Mouse (Mus musculus): ENCODE results near the gene Dusp28. TPM values are rescaled to one million over a fixed set of nuclear protein-coding genes. Genes with fewer than 3 reads are reported as not detected.

Gene Dusp28
- polyA plus RNA-seq, 1 experiment = 12.7 TPM

DNA sequence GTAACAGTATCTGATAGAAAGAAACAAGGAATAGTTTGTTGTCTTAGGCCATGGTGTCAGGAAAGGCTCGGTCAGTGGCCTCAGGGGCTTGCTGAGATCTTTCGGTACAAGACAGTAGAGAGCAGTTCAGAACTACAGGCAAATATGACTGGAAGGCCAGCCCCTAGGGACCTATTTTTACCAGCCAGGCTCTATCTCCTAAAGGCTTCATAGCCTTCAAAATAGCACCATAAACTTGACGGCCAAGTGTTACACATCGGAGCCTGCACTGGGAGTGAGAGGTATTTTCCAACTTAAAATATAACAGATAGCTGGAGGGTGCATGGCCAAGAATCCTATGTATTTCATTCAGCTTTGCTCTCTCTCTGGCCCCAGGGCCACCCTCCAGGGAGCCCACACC is 14.7 kb downstream of the Dusp28 start:
- 96% methylated on average over 4 of the region's 4 CpGs for WGBS
- H3K27ac ChIP-seq (ENCODE audit: insufficient read depth, low read length) = no peak overlapping the region
- H3K4me3 ChIP-seq (ENCODE audit: extremely low read depth, insufficient read depth, insufficient read length) = no peak overlapping the region
- no peaks in the 10 kb centered on the region for H3K4me1 ChIP-seq (ENCODE audit: control insufficient read depth, insufficient read depth, insufficient read length)
- H3K36me3 ChIP-seq (ENCODE audit: control insufficient read depth, insufficient read depth, low read length) = peaks cover 36% of the 10 kb centered on the region
- no peak for DNase-seq (ENCODE audit: low read depth in 1 of 2, low spot score in 2 of 2)
- TF ChIP-seq CTCF (IDR thresholded peaks at IDR 0.05; ENCODE audit: extremely low read depth, insufficient read depth, insufficient read length, insufficient replicate concordance) = no peak
- TF ChIP-seq POLR2A (IDR thresholded peaks at IDR 0.05; ENCODE audit: low read depth, low read length) = no peak
- no peaks in the 10 kb centered on the region for H3K27me3 ChIP-seq (ENCODE audit: control insufficient read depth, insufficient read depth, low read length)

GRCm38 (mm10) chr1:92930171-92930706 is 23.5 kb downstream of the Dusp28 start:
- DNase-seq (ENCODE audit: low read depth in 1 of 2, low spot score in 2 of 2) = no peak
- Histone ChIP-seq H3K27me3 (ENCODE audit: control insufficient read depth, insufficient read depth, low read length) (no peaks in the 10 kb centered on the region), H3K4me1 (ENCODE audit: control insufficient read depth, insufficient read depth, insufficient read length) (no peaks in the 10 kb centered on the region; the same call in 1 of the 2 replicates), H3K4me3 (ENCODE audit: extremely low read depth, insufficient read depth, insufficient read length) (no peak overlapping the region), H3K27ac (ENCODE audit: insufficient read depth, low read length) (no peak overlapping the region), H3K36me3 (ENCODE audit: control insufficient read depth, insufficient read depth, low read length) (no peaks in the 10 kb centered on the region)
- WGBS = 26% methylated on average over 1 of the region's 1 CpGs
- TF ChIP-seq POLR2A (IDR thresholded peaks at IDR 0.05; ENCODE audit: low read depth, low read length) (no peak), CTCF (IDR thresholded peaks at IDR 0.05; ENCODE audit: extremely low read depth, insufficient read depth, insufficient read length, insufficient replicate concordance) (no peak)

DNA sequence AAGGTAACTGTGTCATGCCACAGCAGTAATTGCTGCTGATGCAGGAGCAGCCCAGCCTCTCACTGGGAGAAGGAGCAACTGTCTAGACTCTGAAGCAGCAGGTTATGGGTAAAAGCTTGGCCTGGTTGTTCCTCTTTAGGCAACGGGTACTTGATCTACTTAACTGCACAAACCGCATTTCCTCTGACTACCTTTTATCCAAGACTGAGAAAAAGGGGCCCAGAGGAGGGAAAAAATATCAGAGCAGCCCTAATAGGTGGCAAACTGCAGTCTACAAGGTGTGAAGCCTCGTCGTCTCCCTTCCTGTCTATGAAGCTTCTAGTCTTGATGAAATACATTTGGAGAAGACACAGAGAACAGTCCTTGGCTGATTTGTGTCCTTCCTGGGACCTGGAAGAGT is 26.8 kb downstream of the Dusp28 start:
- Histone ChIP-seq H3K27ac (ENCODE audit: insufficient read depth, low read length) (peak overlapping the region; percentile 84), H3K4me1 (ENCODE audit: control insufficient read depth, insufficient read depth, insufficient read length) (no peaks in the 10 kb centered on the region; the same call in 1 of the 2 replicates), H3K27me3 (ENCODE audit: control insufficient read depth, insufficient read depth, low read length) (no peaks in the 10 kb centered on the region), H3K4me3 (ENCODE audit: extremely low read depth, insufficient read depth, insufficient read length) (peak overlapping the region; percentile 58), H3K36me3 (ENCODE audit: control insufficient read depth, insufficient read depth, low read length) (no peaks in the 10 kb centered on the region)
- WGBS = 40% methylated on average over 4 of the region's 4 CpGs
- no peak for TF ChIP-seq POLR2A (IDR thresholded peaks at IDR 0.05; ENCODE audit: low read depth, low read length)
- no peak for TF ChIP-seq CTCF (IDR thresholded peaks at IDR 0.05; ENCODE audit: extremely low read depth, insufficient read depth, insufficient read length, insufficient replicate concordance)
- DNase-seq (ENCODE audit: low read depth in 1 of 2, low spot score in 2 of 2) = no peak

DNA sequence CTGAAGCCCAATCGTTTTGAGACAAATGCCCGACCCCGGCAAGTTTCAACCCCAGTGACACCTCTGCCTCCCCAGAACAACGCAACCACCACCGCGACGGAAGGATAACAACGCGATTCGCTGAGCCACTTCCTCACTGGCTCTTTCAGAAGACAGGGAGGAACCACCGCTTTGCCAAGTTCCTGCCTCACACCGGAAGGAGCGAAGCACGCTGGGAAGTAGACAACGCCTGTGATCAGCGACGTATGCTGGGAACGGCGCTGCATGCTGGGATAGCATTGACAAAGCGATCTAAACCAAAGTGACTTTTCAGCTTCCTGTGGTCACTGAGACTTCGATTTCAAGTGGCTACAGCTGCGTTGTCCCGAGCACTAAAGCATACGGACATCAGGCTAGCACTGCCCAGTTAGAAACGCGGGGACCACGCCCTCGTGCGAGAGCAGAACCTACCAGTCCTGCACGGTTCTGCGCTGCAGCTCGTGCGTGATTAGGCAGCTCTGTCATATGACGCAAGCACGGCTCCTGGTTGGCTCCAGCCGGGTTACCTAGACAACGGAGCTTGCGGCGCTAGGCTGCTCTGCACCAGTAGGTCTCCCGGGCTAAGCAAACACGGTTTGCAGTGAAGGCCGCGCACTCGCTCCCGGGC is 27.5 kb downstream of the Dusp28 start, which contains the start of gene Capn10:
Capn10 (plus strand) TSS at position 195 of the 646 bp plus-strand sequence.
- WGBS = under 1% methylated on average over 45 of the region's 45 CpGs

GRCm38 (mm10) chr1:92935054-92935962 is 28.5 kb downstream of the Dusp28 start:
- Histone ChIP-seq H3K27me3 (ENCODE audit: control insufficient read depth, insufficient read depth, low read length) (no peaks in the 10 kb centered on the region), H3K4me1 (ENCODE audit: control insufficient read depth, insufficient read depth, insufficient read length) (no peaks in the 10 kb centered on the region; the same call in 1 of the 2 replicates), H3K4me3 (ENCODE audit: extremely low read depth, insufficient read depth, insufficient read length) (peak overlapping the region; percentile 58), H3K36me3 (ENCODE audit: control insufficient read depth, insufficient read depth, low read length) (peaks cover 6% of the 10 kb centered on the region; the same call in 1 of the 2 replicates), H3K27ac (ENCODE audit: insufficient read depth, low read length) (peak overlapping the region; percentile 84)
- WGBS = 14% methylated on average over 10 of the region's 10 CpGs
- no peak for DNase-seq (ENCODE audit: low read depth in 1 of 2, low spot score in 2 of 2)
- TF ChIP-seq POLR2A (IDR thresholded peaks at IDR 0.05; ENCODE audit: low read depth, low read length) (no peak), CTCF (IDR thresholded peaks at IDR 0.05; ENCODE audit: extremely low read depth, insufficient read depth, insufficient read length, insufficient replicate concordance) (no peak)

More for the DNA sequence above, 27.5 kb downstream of the Dusp28 start, which contains the start of gene Capn10:
- DNase-seq (ENCODE audit: low read depth in 1 of 2, low spot score in 2 of 2) = peak; percentile 87 to 95
- H3K4me1 ChIP-seq (ENCODE audit: control insufficient read depth, insufficient read depth, insufficient read length) = no peaks in the 10 kb centered on the region; the same call in 1 of the 2 replicates
- peak within 1 kb of the TSS; percentile 84 for H3K27ac ChIP-seq (ENCODE audit: insufficient read depth, low read length)
- H3K27me3 ChIP-seq (ENCODE audit: control insufficient read depth, insufficient read depth, low read length) = no peaks in the 10 kb centered on the region
- peaks cover under 1% of the 10 kb centered on the region; the same call in 1 of the 2 replicates for H3K36me3 ChIP-seq (ENCODE audit: control insufficient read depth, insufficient read depth, low read length)
- no peak for TF ChIP-seq CTCF (IDR thresholded peaks at IDR 0.05; ENCODE audit: extremely low read depth, insufficient read depth, insufficient read length, insufficient replicate concordance)
- TF ChIP-seq POLR2A (IDR thresholded peaks at IDR 0.05; ENCODE audit: low read depth, low read length) = peak; percentile 82
- peak within 1 kb of the TSS; percentile 58 for H3K4me3 ChIP-seq (ENCODE audit: extremely low read depth, insufficient read depth, insufficient read length)

- DNase-seq (ENCODE audit: low read depth in 1 of 2, low spot score in 2 of 2) = no peak
- Histone ChIP-seq H3K27ac (ENCODE audit: insufficient read depth, low read length) (no peak overlapping the region), H3K4me1 (ENCODE audit: control insufficient read depth, insufficient read depth, insufficient read length) (no peaks in the 10 kb centered on the region; the same call in 1 of the 2 replicates), H3K4me3 (ENCODE audit: extremely low read depth, insufficient read depth, insufficient read length) (no peak overlapping the region), H3K27me3 (ENCODE audit: control insufficient read depth, insufficient read depth, low read length) (no peaks in the 10 kb centered on the region), H3K36me3 (ENCODE audit: control insufficient read depth, insufficient read depth, low read length) (peaks cover 8% of the 10 kb centered on the region)
- WGBS = 34% methylated on average over 2 of the region's 2 CpGs
- TF ChIP-seq POLR2A (IDR thresholded peaks at IDR 0.05; ENCODE audit: low read depth, low read length) (no peak), CTCF (IDR thresholded peaks at IDR 0.05; ENCODE audit: extremely low read depth, insufficient read depth, insufficient read length, insufficient replicate concordance) (no peak)
These were observed 29.2 kb downstream of the Dusp28 start for GRCm38 (mm10) chr1:92935977-92936376.
